Mouse (Mus musculus) spleen, adult 2 months (tissue): ENCODE measurements around the gene Pxt1.

Experiments used
- CTCF ChIP-seq: fragments of 200-500 bp; IDR thresholded peaks from 2 replicates; pipeline ENCODE4 v1.5.1; 2011; ENCODE audit warnings: mild to moderate bottlenecking, inconsistent platforms; ENCODE audit not compliant: insufficient read depth, insufficient read length, insufficient replicate concordance; ENCODE audit errors: extremely low read depth
- POLR2A ChIP-seq: fragments of 200-500 bp; IDR thresholded peaks from 2 replicates; pipeline ENCODE4 v1.6.1; 2011; ENCODE audit warnings: low read depth, low read length, inconsistent platforms

- TF ChIP-seq CTCF (no peak), POLR2A (no peak)
Measured at GRCm38 (mm10) chr17:28970122-28970521, 26.5 kb upstream of the Pxt1 start.
